Mouse (Mus musculus) forebrain, embryonic 14.5 days (tissue): ENCODE results near the gene Cyth3. TPM values are rescaled to one million over a fixed set of nuclear protein-coding genes. Genes with fewer than 3 reads are reported as not detected.

Experiments
- ATAC-seq: fragments of 200-750 bp; cut with Nextera tagmentation; 2 replicates; pipeline ENCODE4 v1.8.0; 2017; ENCODE audit warnings: mild to moderate bottlenecking, moderate library complexity
- DNase-seq: peaks from one replicate; pipeline ENCODE4 v3.0.0-alpha.2; 2015; ENCODE audit warnings: low spot score
- H3K27ac ChIP-seq: fragments of 300-500 bp; sonication (generic); 2 replicates; pipeline ENCODE4 v1.5.1; 2014; ENCODE audit warnings: low read depth, mild to moderate bottlenecking, control low read depth, low read length, moderate library complexity
- H3K27me3 ChIP-seq: fragments of 300-500 bp; sonication (generic); replicated peaks from 2 replicates; pipeline ENCODE4 v1.6.1; 2014; ENCODE audit warnings: low read length, control low read depth, mixed read lengths; ENCODE audit not compliant: control insufficient read depth, insufficient read depth
- H3K36me3 ChIP-seq: fragments of 300-500 bp; sonication (generic); 2 replicates; pipeline ENCODE4 v1.6.1; 2014; ENCODE audit warnings: low read length, control low read depth; ENCODE audit not compliant: control insufficient read depth, insufficient read depth
- H3K4me1 ChIP-seq: fragments of 300-500 bp; sonication (generic); 2 replicates; pipeline ENCODE4 v1.6.1; 2014; ENCODE audit warnings: antibody characterized with exemption, low read length, control low read depth; ENCODE audit not compliant: control insufficient read depth, insufficient read depth
- H3K4me2 ChIP-seq: fragments of 300-500 bp; sonication (generic); 2 replicates; pipeline ENCODE4 v1.6.1; 2014; ENCODE audit warnings: mild to moderate bottlenecking, control low read depth, low read length
- H3K4me3 ChIP-seq: fragments of 300-500 bp; sonication (generic); 2 replicates; pipeline ENCODE4 v1.5.1; 2014; ENCODE audit warnings: low read depth, low read length, control low read depth
- H3K9ac ChIP-seq: fragments of 300-500 bp; sonication (generic); 2 replicates; pipeline ENCODE4 v1.6.1; 2014; ENCODE audit warnings: mild to moderate bottlenecking, low read length, control low read depth, moderate library complexity
- H3K9me3 ChIP-seq: fragments of 300-500 bp; sonication (generic); replicated peaks from 2 replicates; pipeline ENCODE4 v1.6.1; 2016; ENCODE audit warnings: low read length, control low read depth, mixed read lengths; ENCODE audit not compliant: control insufficient read depth
- WGBS: fragments of 180-500 bp; shearing (Covaris S2); extraction: QIAGEN DNeasy Blood & Tissue Kit; methylation state at CpG from one replicate; pipeline ENCODE4 v1.1.7; 2014; 5-methylcytosine and 5-hydroxymethylcytosine counted together
- polyA plus RNA-seq: library from polyadenylated mRNA; unstranded; fragments of >200 nt; fragmentation: Nextera tagmentation; extraction: Ambion mirVana; gene quantifications from 2 replicates; pipeline ENCODE4 v1.2.1, GENCODE M21; 2014

The Cyth3 gene
- polyA plus RNA-seq, 1 experiment from 2014 or later: 26.1 TPM

DNA sequence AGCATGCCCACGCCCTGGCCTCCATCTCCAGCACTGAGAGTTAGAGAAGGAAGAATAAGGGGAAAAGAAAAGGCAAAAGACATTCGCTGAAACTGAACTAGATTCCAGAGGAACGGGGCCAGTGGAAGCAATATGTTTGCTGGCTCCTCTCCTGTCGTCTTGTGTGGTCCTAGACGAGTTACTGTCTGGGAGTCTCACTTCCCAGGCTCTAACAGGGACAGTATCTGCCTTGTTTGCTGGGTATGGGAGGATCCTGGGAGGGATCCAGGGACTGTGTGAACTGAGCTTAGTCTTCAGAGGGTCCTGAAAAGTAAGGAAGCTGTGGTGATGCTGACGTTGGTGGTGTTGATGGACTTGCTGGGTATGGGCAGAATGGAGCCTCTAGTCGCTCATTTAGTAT lies 10.3 kb upstream of the Cyth3 start:
- Histone ChIP-seq H3K9ac (no peak overlapping the region), H3K4me1 (no peaks in the 10 kb centered on the region), H3K9me3 (no peaks in the 10 kb centered on the region), H3K36me3 (no peaks in the 10 kb centered on the region), H3K4me3 (no peak overlapping the region), H3K27me3 (no peaks in the 10 kb centered on the region), H3K4me2 (no peak overlapping the region), H3K27ac (no peak overlapping the region)
- ATAC-seq (no peak), DNase-seq (no peak)
- WGBS: 72% methylated on average over 7 of the region's 7 CpGs

GRCm38 (mm10) chr5:143613265-143613664 lies 9.0 kb upstream of the Cyth3 start:
- Histone ChIP-seq H3K27ac (no peak overlapping the region), H3K4me3 (no peak overlapping the region), H3K9ac (no peak overlapping the region), H3K9me3 (no peaks in the 10 kb centered on the region), H3K4me1 (no peaks in the 10 kb centered on the region), H3K4me2 (no peak overlapping the region), H3K27me3 (no peaks in the 10 kb centered on the region), H3K36me3 (no peaks in the 10 kb centered on the region)
- WGBS: 72% methylated on average over 4 of the region's 4 CpGs
- DNase-seq (no peak), ATAC-seq (no peak)

DNA sequence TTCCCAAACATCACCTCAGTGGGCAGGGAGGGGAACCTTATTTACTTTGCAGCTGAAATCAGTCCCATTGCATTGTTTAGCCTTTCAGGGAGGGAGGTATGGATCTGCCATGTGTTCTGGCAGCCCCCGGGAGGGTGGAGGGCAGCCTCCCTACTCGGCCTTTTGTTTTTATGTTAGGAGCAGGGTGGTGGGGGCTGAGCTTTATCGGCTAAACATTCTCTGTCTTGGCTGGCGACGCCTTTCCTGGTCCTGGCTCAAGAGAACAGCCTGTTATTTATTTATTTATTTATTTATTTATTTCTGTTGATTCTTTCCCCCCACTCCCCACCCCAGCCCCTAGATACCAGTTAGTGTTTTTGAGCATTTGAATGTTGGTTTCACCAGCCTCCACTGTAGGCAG lies 7.7 kb upstream of the Cyth3 start:
- Histone ChIP-seq H3K4me1 (no peaks in the 10 kb centered on the region), H3K4me2 (no peak overlapping the region), H3K9me3 (no peaks in the 10 kb centered on the region), H3K27me3 (no peaks in the 10 kb centered on the region), H3K36me3 (no peaks in the 10 kb centered on the region), H3K9ac (no peak overlapping the region), H3K4me3 (no peak overlapping the region), H3K27ac (no peak overlapping the region)
- ATAC-seq (no peak), DNase-seq (no peak)
- WGBS: 75% methylated on average over 5 of the region's 5 CpGs

GRCm38 (mm10) chr5:143615353-143615752 lies 6.9 kb upstream of the Cyth3 start:
- 79% methylated on average over 2 of the region's 2 CpGs for WGBS
- ATAC-seq (no peak), DNase-seq (no peak)
- Histone ChIP-seq H3K9ac (no peak overlapping the region), H3K36me3 (no peaks in the 10 kb centered on the region), H3K4me2 (no peak overlapping the region), H3K27ac (no peak overlapping the region), H3K4me1 (no peaks in the 10 kb centered on the region), H3K27me3 (no peaks in the 10 kb centered on the region), H3K4me3 (no peak overlapping the region), H3K9me3 (no peaks in the 10 kb centered on the region)

GRCm38 (mm10) chr5:143616116-143616515 lies 6.1 kb upstream of the Cyth3 start:
- Histone ChIP-seq H3K4me3 (no peak overlapping the region), H3K27me3 (no peaks in the 10 kb centered on the region), H3K27ac (no peak overlapping the region), H3K9ac (no peak overlapping the region), H3K4me2 (no peak overlapping the region), H3K9me3 (no peaks in the 10 kb centered on the region), H3K36me3 (no peaks in the 10 kb centered on the region), H3K4me1 (no peaks in the 10 kb centered on the region)
- 88% methylated on average over 4 of the region's 4 CpGs for WGBS
- DNase-seq (no peak), ATAC-seq (no peak)

GRCm38 (mm10) chr5:143616657-143617329 lies 5.5 kb upstream of the Cyth3 start:
- Histone ChIP-seq H3K4me2 (no peak overlapping the region), H3K27me3 (no peaks in the 10 kb centered on the region), H3K36me3 (no peaks in the 10 kb centered on the region), H3K4me1 (no peaks in the 10 kb centered on the region), H3K9ac (no peak overlapping the region), H3K4me3 (no peak overlapping the region), H3K27ac (no peak overlapping the region), H3K9me3 (no peaks in the 10 kb centered on the region)
- DNase-seq (no peak), ATAC-seq (no peak)
- 87% methylated on average over 3 of the region's 3 CpGs for WGBS

- Histone ChIP-seq H3K4me1 (no peaks in the 10 kb centered on the region), H3K9ac (no peak overlapping the region), H3K4me3 (no peak overlapping the region), H3K27ac (no peak overlapping the region), H3K9me3 (no peaks in the 10 kb centered on the region), H3K27me3 (no peaks in the 10 kb centered on the region), H3K4me2 (no peak overlapping the region), H3K36me3 (no peaks in the 10 kb centered on the region)
- ATAC-seq: no peak
- no peak for DNase-seq
- 69% methylated on average over 10 of the region's 10 CpGs for WGBS
Measured at GRCm38 (mm10) chr5:143617487-143618209, 4.6 kb upstream of the Cyth3 start.

- Histone ChIP-seq H3K9ac (no peak overlapping the region), H3K27me3 (no peaks in the 10 kb centered on the region), H3K36me3 (no peaks in the 10 kb centered on the region), H3K9me3 (no peaks in the 10 kb centered on the region), H3K4me1 (peaks cover 3% of the 10 kb centered on the region; the same call in 1 of the 2 replicates), H3K4me2 (no peak overlapping the region), H3K4me3 (no peak overlapping the region), H3K27ac (no peak overlapping the region)
- ATAC-seq: no peak
- DNase-seq: no peak
- 74% methylated on average over 7 of the region's 7 CpGs for WGBS
Measured at GRCm38 (mm10) chr5:143618585-143618984, 3.7 kb upstream of the Cyth3 start.

DNA sequence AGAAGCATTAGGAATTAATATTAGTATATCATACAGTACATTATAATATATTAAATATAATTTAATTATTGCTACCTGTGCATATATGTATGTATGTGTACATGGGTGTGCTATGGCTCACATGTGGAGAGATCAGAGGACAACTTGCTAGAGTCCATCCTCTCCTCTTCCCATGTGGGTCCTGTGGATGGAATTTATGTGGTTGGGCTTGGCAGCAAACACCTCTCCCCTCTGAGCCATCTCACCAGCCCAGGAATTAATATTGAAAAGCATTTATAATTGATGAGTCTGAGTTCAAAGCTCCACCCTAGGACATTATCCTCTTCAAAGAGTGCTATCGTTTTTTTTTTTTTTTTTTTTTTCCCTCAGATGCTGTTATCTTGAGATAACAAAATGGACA lies 2.1 kb upstream of the Cyth3 start:
- ATAC-seq (no peak), DNase-seq (no peak)
- Histone ChIP-seq H3K4me1 (peaks cover 7% of the 10 kb centered on the region; the same call in 1 of the 2 replicates), H3K4me2 (no peak overlapping the region), H3K27ac (no peak overlapping the region), H3K9me3 (no peaks in the 10 kb centered on the region), H3K36me3 (no peaks in the 10 kb centered on the region), H3K9ac (no peak overlapping the region), H3K27me3 (no peaks in the 10 kb centered on the region), H3K4me3 (no peak overlapping the region)
- 58% methylated on average over 1 of the region's 1 CpGs for WGBS
